Mouse (Mus musculus): ENCODE measurements around the gene Adipor1.

Adipor1 gene

DNA sequence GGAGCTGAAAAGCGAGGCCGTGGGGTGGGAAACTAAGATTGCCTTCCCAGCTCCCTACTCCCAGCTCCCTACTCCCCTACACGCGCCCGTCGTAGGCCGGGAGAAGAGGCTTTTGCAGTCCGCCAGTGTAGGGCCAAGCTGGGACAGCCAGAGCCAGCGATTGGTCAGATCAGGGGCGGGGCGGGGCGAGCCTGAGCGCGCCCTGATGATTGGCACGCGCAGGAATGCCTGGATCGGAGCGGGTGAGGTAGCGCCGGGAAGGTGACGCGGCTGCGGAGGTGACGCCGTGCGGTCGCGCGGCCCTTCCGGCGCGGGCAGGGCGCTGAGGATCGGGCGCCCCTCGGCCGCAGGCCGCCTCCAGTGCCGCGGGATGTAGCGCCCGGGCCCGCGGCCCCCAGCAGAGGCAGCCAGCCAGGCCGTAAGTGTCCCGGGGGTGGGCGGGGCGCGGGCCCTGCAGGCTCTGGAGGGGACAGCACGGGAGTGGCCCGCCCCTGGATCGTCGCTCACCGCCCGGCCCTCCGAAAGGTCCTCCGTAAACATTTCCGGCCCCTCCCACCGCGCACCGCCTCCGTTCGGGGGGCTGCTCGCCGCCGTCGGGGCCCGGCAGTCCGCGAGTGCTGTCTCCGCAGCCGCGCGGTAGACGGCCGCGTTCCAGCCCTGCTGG is at the start of gene Adipor1:
Adipor1 (plus strand) TSS at position 211 of the 664 bp plus-strand sequence.
- DNase-seq, result peak; percentile 99

GRCm38 (mm10) chr1:134365491-134365890 is 49.7 kb upstream of the Adipor1 start:
- DNase-seq, result no peak

DNA sequence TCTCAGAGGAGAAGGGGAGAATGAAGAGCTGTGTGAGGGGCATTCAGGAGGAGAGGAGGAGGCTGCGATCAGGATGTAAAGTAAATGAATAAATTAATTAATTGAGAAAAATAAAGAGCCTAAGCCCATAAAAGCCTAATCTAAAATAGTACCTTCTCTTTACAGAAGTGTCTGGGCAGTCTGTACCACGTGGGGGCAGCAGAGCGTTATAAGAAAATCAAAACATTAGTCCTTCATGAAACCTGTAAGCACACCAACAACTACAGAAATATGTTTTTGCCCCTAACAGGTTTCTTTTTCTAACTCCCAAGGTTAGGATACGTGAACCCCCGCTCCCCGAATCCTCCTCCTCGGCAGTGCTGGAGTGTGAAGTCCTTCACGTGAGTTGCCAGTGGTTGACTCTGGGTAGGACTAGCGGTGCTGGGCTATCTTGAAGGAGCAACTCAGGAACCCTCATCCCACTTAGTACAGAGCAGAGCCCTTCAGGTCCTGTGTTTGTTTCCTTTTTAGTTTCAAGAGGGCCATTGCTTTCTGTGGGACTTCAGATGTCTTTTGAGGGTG is 46.3 kb upstream of the Adipor1 start:
- DNase-seq, result peak; percentile 90

DNA sequence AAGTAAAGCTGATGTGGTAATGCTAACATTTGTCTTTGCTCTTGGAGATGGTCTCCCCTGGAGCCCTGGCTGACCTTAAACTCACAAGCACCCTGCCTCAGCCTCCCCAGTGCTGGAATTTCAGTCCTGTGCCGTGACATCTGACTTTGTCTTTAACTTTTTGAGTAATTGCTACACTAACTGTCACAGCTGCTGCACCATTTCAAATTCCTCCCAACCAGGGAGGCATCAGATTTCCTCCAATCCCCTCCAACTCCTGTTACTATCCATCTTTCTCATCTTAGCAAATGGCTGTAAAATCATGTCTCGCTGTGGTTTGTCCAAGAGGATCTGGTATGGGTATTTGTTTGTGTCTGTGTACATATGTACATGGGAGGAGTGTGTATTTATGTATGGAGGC is 41.1 kb upstream of the Adipor1 start:
- DNase-seq, result no peak

- DNase-seq, result no peak
Measured at GRCm38 (mm10) chr1:134381051-134381450, 34.1 kb upstream of the Adipor1 start.

DNA sequence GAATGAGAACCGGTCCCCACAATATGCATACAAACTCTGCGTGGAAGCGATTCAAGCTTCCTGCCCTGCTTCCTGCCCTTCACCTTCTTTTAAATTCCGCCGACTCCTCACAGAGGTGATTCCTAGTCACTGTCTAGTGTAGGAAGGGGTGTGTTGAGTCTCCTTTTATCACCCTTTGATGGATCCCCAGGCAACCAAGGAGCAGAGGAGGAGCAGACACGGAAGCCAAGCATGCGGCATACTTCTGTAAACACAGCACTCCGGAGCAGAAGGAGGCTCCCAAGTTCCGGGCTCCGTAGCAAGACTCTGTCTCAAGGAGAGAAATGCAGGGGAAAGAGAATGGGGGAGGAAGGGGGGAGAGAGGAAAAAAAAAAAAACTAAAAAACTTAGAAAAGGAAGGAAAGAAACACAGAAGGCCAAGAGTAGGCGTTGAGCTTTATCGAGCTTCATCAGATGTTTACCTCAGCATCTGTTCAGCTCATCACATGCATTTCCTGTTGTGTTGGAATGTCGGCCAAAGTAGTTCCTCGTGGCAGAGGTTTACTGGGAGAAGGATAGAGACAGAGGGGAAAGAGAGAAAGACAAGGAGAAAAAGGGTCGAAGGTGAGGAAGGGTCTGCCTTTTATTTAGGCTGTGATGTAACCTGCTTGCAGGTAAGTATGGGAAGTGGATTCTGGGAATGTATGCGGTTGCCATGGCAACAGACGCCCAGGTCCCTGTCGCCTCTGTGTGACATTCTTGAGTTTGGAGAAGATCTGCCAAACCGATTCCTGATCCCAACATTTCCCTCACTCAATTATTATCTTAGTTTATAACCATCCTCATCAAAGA is 33.2 kb upstream of the Adipor1 start:
- DNase-seq, result peak; percentile 9

GRCm38 (mm10) chr1:134384581-134384980 is 30.6 kb upstream of the Adipor1 start:
- no peak for DNase-seq

GRCm38 (mm10) chr1:134385176-134385575 is 30.0 kb upstream of the Adipor1 start:
- no peak for DNase-seq

GRCm38 (mm10) chr1:134385666-134386065 is 29.5 kb upstream of the Adipor1 start, which contains the start of gene 4933406M09Rik:
Gene 4933406M09Rik (plus strand): TSS chr1:134385940.
- no peak for DNase-seq

DNA sequence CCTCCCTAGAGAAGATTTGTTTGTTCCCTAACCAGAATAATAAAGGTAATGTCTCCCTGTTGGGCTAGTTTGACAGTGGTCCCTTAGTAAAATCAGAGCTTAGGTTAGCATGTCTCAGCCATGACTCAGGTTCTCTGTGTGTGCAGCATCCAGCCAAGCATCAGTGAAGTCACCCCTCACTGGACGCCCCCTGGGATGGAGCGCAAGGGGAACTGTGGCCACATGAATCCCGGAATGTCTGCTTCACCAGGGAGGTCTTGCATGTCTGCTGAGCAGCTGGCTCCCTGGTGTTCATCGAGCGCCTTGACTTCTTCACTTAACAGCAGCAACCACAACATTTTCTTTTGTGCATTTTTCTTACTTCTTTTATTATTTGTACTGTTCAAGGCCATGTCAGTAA is 21.4 kb upstream of the Adipor1 start:
- no peak for DNase-seq

DNA sequence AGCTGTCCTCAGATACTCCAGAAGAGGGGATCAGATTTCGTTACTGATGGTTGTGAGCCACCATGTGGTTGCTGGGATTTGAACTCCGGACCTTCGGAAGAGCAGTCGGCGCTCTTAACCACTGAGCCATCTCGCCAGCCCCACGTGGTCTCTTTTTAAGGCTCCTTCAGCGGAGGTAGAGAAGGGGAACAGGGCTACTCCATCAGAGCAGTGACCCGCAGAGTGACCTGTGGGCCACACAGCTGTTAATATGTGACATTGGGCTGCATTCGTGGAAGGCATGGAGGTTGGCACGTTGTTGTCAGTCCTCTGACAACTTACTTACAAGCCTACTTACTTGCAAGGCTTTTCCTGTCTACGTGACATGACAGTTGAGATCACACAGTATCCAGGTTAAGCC is 17.0 kb upstream of the Adipor1 start:
- DNase-seq, result no peak

GRCm38 (mm10) chr1:134399735-134400134 is 15.4 kb upstream of the Adipor1 start:
- peak; percentile 22 for DNase-seq

GRCm38 (mm10) chr1:134405509-134406413 is 9.4 kb upstream of the Adipor1 start, which contains the start of gene Cyb5r1:
Gene Cyb5r1 (plus strand): TSS chr1:134405559.
- DNase-seq, result peak; percentile 88

DNA sequence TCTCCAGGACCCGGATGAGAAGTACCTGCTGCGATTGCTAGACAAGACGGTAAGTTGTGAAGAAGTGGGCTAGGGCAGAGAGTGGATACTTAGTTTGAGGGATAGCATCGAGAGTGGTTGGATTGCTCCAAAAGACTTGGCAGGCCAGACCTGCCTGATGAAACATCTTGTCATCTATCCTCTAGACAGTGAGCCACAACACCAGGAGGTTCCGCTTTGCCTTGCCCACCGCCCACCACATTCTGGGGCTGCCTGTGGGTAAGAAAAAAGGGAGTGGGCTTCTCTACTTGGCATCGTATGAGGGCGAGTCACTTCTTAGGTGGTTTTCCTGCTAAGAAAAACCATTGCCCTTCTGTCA is 8.8 kb upstream of the Adipor1 start:
- DNase-seq, result no peak

GRCm38 (mm10) chr1:134408080-134408479 is 7.1 kb upstream of the Adipor1 start:
- DNase-seq, result no peak

DNA sequence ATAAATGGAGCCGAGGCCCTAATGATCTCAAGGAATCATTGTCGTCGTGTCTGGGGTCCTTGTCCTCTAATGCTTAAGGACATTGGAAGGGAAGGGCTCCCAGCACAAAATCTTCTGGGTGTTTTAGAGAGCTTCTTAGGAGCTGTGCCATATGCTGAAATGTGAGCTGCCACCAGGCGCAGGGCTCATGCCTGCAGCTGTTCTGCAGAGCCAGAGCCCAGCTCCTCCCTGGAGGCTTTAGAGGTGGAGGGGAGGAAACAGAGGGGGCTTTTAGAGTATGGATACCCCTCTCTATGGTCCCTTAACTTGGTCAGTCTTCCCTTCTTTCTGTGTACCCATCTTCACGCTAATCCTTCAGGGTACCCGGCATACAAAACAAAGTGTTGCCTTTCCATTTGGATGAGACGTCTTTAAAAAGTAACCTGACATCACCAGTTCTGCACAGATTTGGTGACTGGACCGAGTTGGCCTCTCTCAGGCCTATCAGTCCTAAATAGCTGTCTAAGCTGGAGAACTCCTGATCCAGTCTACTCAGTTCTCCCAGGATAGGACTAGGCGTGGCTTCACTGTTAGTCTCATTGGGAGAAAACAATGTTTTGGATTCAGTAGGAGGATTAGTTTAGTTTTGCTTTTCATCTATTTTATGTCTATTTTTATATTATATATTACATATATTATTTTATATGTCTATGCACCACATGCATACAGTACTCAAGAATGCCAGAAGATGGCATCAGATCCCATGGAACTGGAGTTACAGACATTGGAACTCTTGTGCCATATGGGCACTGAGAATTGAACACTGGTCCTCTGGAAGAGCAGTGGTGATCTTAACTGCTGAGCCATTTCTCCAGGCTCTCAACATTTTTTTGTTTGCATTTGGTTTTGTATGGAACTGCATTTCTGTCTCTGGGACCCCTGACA is 3.2 kb upstream of the Adipor1 start:
- no peak for DNase-seq

- DNase-seq, result no peak
Measured at GRCm38 (mm10) chr1:134414038-134414437, 1.1 kb upstream of the Adipor1 start.

- DNase-seq, result no peak
Measured at GRCm38 (mm10) chr1:134414501-134415167, 544 bp upstream of the Adipor1 start.

DNA sequence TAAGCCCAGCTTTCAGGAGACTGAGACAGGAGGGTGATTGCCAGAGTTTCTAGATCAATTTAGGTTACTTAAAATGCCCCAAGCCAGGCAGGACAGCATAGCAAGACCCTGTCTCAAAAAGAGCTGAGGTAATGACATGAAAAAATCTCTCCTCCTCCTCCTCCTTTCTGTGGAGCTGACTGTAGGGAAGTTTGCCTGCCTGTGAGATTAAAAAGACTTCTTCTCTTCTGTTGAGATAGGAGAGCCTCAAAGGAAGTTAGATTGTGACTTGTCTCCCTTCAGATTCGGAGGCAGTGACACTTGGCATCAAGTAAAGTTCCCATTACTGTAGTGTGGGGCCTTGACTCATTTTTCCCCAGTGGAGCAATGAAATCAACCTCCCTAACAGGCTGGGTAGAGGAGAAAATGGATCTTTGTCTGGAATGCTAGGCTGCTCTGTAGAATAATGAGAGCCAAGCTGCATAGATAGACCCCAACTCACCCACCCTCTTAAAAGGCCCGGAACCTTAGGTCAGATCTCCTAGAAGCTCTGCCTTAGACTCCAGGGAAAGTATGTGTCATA is 3.3 kb downstream of the Adipor1 start:
- DNase-seq, result no peak

DNA sequence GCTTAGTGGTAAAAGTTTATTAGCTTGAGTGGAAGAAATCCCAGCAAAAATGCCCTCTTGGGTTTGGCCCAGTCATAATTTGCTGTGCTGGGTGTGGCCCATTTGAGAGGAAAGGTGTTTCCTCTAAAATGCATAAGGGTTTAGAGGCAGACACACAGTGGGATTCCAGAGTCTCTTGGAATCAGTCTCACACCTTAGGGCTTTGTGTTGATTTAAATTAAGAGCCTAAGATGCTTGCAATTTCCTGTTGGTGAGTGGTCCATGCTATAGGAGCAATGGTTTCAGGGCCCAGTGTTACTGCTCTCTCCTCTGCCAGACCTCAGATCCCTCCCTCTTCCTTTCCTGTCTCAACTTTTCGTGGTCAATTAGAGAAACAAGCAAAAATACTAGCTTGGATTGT is 4.0 kb downstream of the Adipor1 start:
- DNase-seq, result no peak
